Mouse (Mus musculus) spleen, adult 2 months (tissue): ENCODE measurements at regions not wholly inside any gene's neighbourhood (a gene's known extent, or its start where the extent isn't known, plus 50 kb on each side); places are given as distances from the start of the nearest gene placed in this dataset.

ENCODE experiments used
- CTCF ChIP-seq: fragments of 200-500 bp; IDR thresholded peaks from 2 replicates; pipeline ENCODE4 v1.5.1; 2011; ENCODE audit warnings: mild to moderate bottlenecking, inconsistent platforms; ENCODE audit not compliant: insufficient read depth, insufficient read length, insufficient replicate concordance; ENCODE audit errors: extremely low read depth
- POLR2A ChIP-seq: fragments of 200-500 bp; IDR thresholded peaks from 2 replicates; pipeline ENCODE4 v1.6.1; 2011; ENCODE audit warnings: low read depth, low read length, inconsistent platforms

GRCm38 (mm10) chr4:71369276-71369675 lies 388.5 kb downstream of the Gm11232 start:
- TF ChIP-seq POLR2A, result no peak
- no peak for TF ChIP-seq CTCF
